Comparison of ENCODE assay signal across 11 mouse cellular contexts in the genomic region with DNA sequence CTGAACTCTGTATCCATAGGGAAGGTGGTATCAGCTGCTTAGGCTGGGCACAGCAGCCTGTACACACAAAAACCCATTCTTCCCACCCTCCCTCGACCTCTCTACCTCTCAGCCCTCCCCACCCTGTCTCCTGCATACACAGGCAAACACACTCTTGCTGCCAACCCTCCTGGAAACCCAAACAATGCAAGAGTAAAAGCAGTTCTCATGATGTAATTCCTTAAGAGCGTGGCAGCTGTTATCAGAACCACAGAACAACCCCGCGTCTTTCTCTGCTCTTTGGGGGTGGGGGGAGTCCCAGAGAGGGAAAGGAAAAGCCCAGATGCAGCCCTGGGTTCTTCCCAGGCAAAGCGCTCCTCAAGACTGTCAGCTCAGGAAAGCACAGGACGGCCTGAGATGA. TPM values are rescaled to one million over a fixed set of nuclear protein-coding genes. Genes with fewer than 3 reads are reported as not detected.
DNase-seq lines count a peak whose midpoint lies in the region; ATAC-seq and TF ChIP-seq lines count a peak whose summit lies in the region.
"Had no signal": no experiment of that assay in that cellular context is flagged by ENCODE, and none has a peak within 500 bp of the region (broad histone marks: within the 10 kb centered on the region; RNA-seq: fewer than 3 reads in every experiment).

No protein-coding gene starts in this region.

- H3K9me3 ChIP-seq in embryonic facial prominence, embryonic 12.5 days = no peaks in the 10 kb centered on the region
- no peaks in the 10 kb centered on the region for H3K9me3 ChIP-seq in embryonic facial prominence, embryonic 10.5 days
- H3K9me3 ChIP-seq in forebrain, embryonic 13.5 days (replicated peaks) = no peaks in the 10 kb centered on the region

- DNase-seq in embryonic facial prominence, embryonic 10.5 days (ENCODE audit: low spot score) = no peak
- DNase-seq in layer of hippocampus, adult 2 months (ENCODE audit: low spot score in 2 of 2) = no peak
- no peak for DNase-seq in layer of hippocampus, postnatal 14 days (ENCODE audit: low spot score in 2 of 2)
- DNase-seq in lung, postnatal 25 days (ENCODE audit: low spot score) = peak; percentile 37
- DNase-seq in left cerebral cortex, postnatal 4 days = no peak
- DNase-seq in gastrocnemius, adult 8-10 months (ENCODE audit: low spot score in 2 of 2) = no peak
- DNase-seq: adrenal gland, postnatal 25 days; cerebellum, adult 9-10 months; kidney, postnatal 14 days had no signal

- H3K4me3 ChIP-seq in embryonic facial prominence, embryonic 12.5 days = no peak overlapping the region
- no peak overlapping the region for H3K4me3 ChIP-seq in embryonic facial prominence, embryonic 10.5 days
- H3K4me3 ChIP-seq in layer of hippocampus, adult 2 months = no peak overlapping the region
- H3K4me3 ChIP-seq in forebrain, embryonic 13.5 days = no peak overlapping the region

- intact Hi-C loops in left cerebral cortex, postnatal 4 days (cut with DNase I) = no loop called here

- no peak overlapping the region for H3K4me2 ChIP-seq in embryonic facial prominence, embryonic 12.5 days (replicated peaks)
- no peak overlapping the region; the same call in 1 of the 2 replicates for H3K4me2 ChIP-seq in forebrain, embryonic 13.5 days

- no peak overlapping the region for H3K9ac ChIP-seq in embryonic facial prominence, embryonic 12.5 days
- 0 out of 2 replicates have a peak overlapping the region, but pooled peaks have one; percentile 31 for H3K9ac ChIP-seq in forebrain, embryonic 13.5 days

- ATAC-seq in embryonic facial prominence, embryonic 12.5 days (ENCODE audit: insufficient number of reproducible peaks, insufficient read depth, low FRiP score, low TSS enrichment) = no peak
- peak; percentile 59 for ATAC-seq in forebrain, embryonic 13.5 days

- 40% methylated on average over 6 of the region's 6 CpGs for WGBS in embryonic facial prominence, embryonic 12.5 days
- WGBS in embryonic facial prominence, embryonic 10.5 days = 63% methylated on average over 6 of the region's 6 CpGs
- WGBS in forebrain, embryonic 13.5 days = 27% methylated on average over 6 of the region's 6 CpGs

- H3K36me3 ChIP-seq in embryonic facial prominence, embryonic 12.5 days = no peaks in the 10 kb centered on the region
- no peaks in the 10 kb centered on the region for H3K36me3 ChIP-seq in embryonic facial prominence, embryonic 10.5 days (replicated peaks)
- H3K36me3 ChIP-seq in forebrain, embryonic 13.5 days (ENCODE audit: poor library complexity, severe bottlenecking) = 0 out of 2 replicates have a peak, but pooled peaks cover 3% of the 10 kb centered on the region

- 0 out of 2 replicates have a peak, but pooled peaks cover 4% of the 10 kb centered on the region for H3K27me3 ChIP-seq in embryonic facial prominence, embryonic 12.5 days
- no peaks in the 10 kb centered on the region for H3K27me3 ChIP-seq in embryonic facial prominence, embryonic 10.5 days (replicated peaks; ENCODE audit: low read depth, poor library complexity, severe bottlenecking)
- H3K27me3 ChIP-seq in forebrain, embryonic 13.5 days = no peaks in the 10 kb centered on the region

- peaks cover 10% of the 10 kb centered on the region for H3K4me1 ChIP-seq in embryonic facial prominence, embryonic 12.5 days
- peaks cover 18% of the 10 kb centered on the region for H3K4me1 ChIP-seq in embryonic facial prominence, embryonic 10.5 days
- H3K4me1 ChIP-seq in forebrain, embryonic 13.5 days = peaks cover 55% of the 10 kb centered on the region

- TF ChIP-seq CTCF in layer of hippocampus, adult 2 months (conservative IDR thresholded peaks at IDR 0.05) = no peak

- H3K27ac ChIP-seq in embryonic facial prominence, embryonic 12.5 days = peak overlapping the region; percentile 64
- no peak overlapping the region for H3K27ac ChIP-seq in embryonic facial prominence, embryonic 10.5 days (replicated peaks)
- H3K27ac ChIP-seq in layer of hippocampus, adult 2 months = peak overlapping the region; percentile 70
- H3K27ac ChIP-seq in forebrain, embryonic 13.5 days = peak overlapping the region; percentile 87

RNA-seq across cellular contexts. Expression of gene Ralgps1, which starts 25.8 kb away (rescaled TPM):
- polyA plus RNA-seq in embryonic facial prominence, embryonic 12.5 days (2016; fragmentation: Nextera tagmentation; extraction: Ambion mirVana) = 4.8 and 6.8 TPM in 2 replicates
- polyA plus RNA-seq in embryonic facial prominence, embryonic 10.5 days (2016; fragmentation: Nextera tagmentation; extraction: Ambion mirVana) = 4.8 and 5.5 TPM in 2 replicates
- total RNA-seq in layer of hippocampus, adult 2 months (2021) = 10 to 100 TPM; 68.2 TPM
- 10 to 100 TPM; 63.8 to 64.1 TPM for total RNA-seq in layer of hippocampus, postnatal 14 days (2021)
- polyA plus RNA-seq in forebrain, embryonic 13.5 days (2015; fragmentation: Nextera tagmentation; extraction: Ambion mirVana) = 27.2 and 31.1 TPM in 2 replicates
- total RNA-seq in left cerebral cortex, postnatal 4 days (2021) = 100 to 1,000 TPM; 117 to 123 TPM
- total RNA-seq in gastrocnemius, adult 8-10 months (2022) = 1 to 10 TPM; 1.8 to 3.2 (median 2.2) TPM

Comparison
In these comparisons a context has a peak if more than half of its experiments do, and no peak if none do; other contexts are left out.
1. RNA of gene Ralgps1, which starts 25.8 kb away (total RNA-seq): 117 to 123 TPM in left cerebral cortex, postnatal 4 days, 68.2 TPM in layer of hippocampus, adult 2 months and 63.8 to 64.1 TPM in layer of hippocampus, postnatal 14 days; 1.8 to 3.2 TPM in gastrocnemius, adult 8-10 months; every median in the first group is over 10 times any median in the second.